Mouse (Mus musculus): Measurements from ENCODE around the gene Plet1.

Plet1 gene

GRCm38 (mm10) chr9:50540170-50540569, 45.8 kb downstream of the Plet1 start:
- no peak for DNase-seq

- no peak for DNase-seq
Measured at GRCm38 (mm10) chr9:50542401-50542800, 48.1 kb downstream of the Plet1 start.

GRCm38 (mm10) chr9:50547859-50548478, 53.6 kb downstream of the Plet1 start:
- no peak for DNase-seq

- no peak for DNase-seq
Measured at GRCm38 (mm10) chr9:50548936-50549335, 54.6 kb downstream of the Plet1 start.

- no peak for DNase-seq
Measured at GRCm38 (mm10) chr9:50552206-50552605, 57.9 kb downstream of the Plet1 start.

- DNase-seq = no peak
Measured at GRCm38 (mm10) chr9:50553547-50553946, 59.2 kb downstream of the Plet1 start.

- DNase-seq = peak; percentile 6 to 24
Measured at GRCm38 (mm10) chr9:50554241-50555093, 60.1 kb downstream of the Plet1 start, which contains the start of gene Il18. Gene Il18 (plus strand): TSS chr9:50554827.

- DNase-seq = no peak
Measured at GRCm38 (mm10) chr9:50555094-50555446, 60.7 kb downstream of the Plet1 start, which contains the start of gene Bco2. Gene Bco2 (minus strand): TSS chr9:50555181.
